Mouse (Mus musculus): ENCODE results near the gene Eif4g3.

Eif4g3 gene

GRCm38 (mm10) chr4:138161550-138161949 is 168.7 kb downstream of the Eif4g3 start:
- no peak for DNase-seq (ENCODE audit: low spot score)

DNA sequence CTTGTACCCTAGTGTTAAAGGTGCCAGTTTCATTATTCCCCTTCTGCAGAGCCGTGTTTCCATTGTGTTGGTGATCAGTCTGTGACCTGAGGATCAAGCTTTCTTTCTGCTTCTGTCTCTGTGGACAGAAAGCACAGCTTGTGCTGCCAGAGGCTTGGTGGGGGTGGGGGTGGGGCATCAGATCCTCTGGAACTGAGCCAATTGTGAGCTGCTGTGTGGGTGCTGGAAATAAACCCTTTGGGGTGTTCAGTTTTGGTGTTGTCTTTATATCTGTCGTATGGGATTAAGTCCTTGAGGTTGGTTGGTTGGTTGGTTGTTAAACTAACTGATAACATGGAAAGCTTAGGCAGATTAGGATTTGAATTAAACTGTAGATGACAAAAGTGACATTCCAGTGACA is 171.0 kb downstream of the Eif4g3 start:
- DNase-seq (ENCODE audit: low spot score) = peak; percentile 5

- no peak for DNase-seq (ENCODE audit: low spot score)
These were observed 172.0 kb downstream of the Eif4g3 start for GRCm38 (mm10) chr4:138164860-138165259.

- no peak for DNase-seq (ENCODE audit: low spot score)
These were observed 173.7 kb downstream of the Eif4g3 start for GRCm38 (mm10) chr4:138166519-138166918.

DNA sequence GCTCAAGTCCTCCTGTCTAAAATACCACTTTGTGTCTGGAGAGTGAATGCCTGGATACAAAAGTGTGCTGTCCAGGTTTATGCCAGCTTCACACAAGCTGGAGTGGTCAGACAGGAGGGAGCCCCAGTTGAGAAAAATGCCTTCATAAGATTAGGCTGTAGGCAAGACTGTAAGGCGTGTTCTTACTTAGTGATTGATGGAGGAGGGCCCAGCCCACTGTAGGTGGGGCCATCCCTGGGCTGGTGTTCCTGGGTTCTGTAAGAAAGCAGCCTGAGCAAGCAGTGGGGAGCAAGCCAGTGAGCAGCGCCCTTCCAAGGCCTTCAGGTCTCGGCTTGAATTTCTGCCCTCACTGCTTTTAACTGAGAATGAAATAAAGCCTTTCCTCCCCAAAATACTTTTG is 175.3 kb downstream of the Eif4g3 start:
- no peak for DNase-seq (ENCODE audit: low spot score)

DNA sequence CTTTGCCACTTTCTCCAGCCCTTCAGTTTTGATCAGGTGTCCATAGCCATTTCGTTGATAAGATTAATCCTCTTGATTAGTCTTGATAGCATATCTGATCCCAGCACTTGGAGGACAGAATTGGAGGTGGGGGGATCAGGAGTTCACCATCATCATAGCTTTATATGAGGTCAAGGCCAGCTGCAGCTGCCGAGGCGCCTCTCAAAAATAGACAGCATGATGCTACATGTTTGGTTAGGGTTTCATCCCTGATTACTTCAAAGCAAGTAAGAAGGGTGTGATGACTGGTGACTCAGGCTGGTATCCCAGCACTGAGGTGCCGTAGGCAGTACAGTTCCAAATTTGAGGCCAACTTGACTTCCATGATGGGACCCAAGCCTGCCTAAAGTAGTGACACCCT is 176.6 kb downstream of the Eif4g3 start:
- DNase-seq (ENCODE audit: low spot score) = no peak

GRCm38 (mm10) chr4:138172686-138173085 is 179.9 kb downstream of the Eif4g3 start:
- no peak for DNase-seq (ENCODE audit: low spot score)

DNA sequence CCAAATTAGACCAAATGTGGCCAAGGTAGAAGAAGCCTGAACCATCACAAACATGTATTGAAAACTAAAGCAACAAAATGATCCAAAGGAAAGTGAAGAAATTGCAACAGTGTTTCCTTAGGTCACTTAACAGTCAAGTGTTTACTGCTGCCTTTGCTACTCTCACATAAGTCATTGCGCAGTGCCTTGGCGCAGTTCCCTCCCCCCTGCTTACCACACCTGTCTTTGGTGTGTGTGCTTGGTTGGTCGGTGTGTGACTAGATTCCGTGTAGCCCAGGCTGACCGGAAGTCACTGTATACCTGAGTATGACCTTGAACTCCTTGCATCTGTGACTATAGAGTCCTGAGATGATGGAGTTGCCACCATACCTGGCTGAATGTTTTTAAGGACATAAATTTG is 186.6 kb downstream of the Eif4g3 start:
- no peak for DNase-seq (ENCODE audit: low spot score)

DNA sequence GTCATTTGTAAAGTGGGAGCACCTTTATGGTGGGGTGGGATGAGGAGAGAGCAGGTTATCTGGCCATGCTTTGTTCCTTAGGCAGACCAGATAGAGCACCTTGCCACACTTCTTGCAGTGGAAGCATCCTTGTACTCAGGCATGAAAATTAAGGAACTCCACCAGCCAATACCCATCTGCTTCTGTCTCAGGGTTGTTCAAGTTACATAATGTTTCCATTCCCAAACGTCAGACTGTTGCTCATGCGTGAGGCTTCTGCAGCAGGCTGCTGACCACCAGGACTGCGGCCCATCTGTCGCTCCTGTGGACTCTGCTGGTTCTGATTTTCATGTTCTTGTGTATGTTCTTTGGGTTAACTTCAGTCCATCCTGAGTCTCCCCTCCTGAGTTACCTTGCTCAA is 187.9 kb downstream of the Eif4g3 start:
- no peak for DNase-seq (ENCODE audit: low spot score)

GRCm38 (mm10) chr4:138184056-138184455 is 191.2 kb downstream of the Eif4g3 start:
- DNase-seq (ENCODE audit: low spot score) = no peak

- DNase-seq (ENCODE audit: low spot score) = no peak
These were observed 191.8 kb downstream of the Eif4g3 start for GRCm38 (mm10) chr4:138184573-138184981.

- no peak for DNase-seq (ENCODE audit: low spot score)
These were observed 193.1 kb downstream of the Eif4g3 start for GRCm38 (mm10) chr4:138185961-138186360.

GRCm38 (mm10) chr4:138187995-138188394 is 195.2 kb downstream of the Eif4g3 start:
- DNase-seq (ENCODE audit: low spot score) = no peak

DNA sequence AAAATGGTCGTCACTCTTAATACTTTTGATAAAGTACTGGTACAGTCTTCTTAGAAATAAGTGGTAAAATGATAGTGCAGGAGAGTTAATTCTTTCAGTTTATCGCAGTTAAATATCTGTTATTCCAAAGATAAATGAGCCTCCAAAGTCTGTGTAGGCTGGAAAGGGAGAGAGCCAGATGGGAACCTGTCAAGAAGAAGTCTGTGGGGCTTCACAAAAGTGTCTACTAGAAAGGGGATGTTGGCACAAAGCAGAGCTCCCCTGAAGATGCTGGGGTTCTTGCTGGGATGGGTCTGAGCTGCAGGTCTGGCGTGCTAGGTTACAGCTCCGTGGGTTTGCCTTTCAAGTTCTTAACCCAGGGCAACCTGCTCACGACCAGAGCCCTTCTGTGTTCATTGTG is 199.7 kb downstream of the Eif4g3 start:
- DNase-seq (ENCODE audit: low spot score) = no peak

DNA sequence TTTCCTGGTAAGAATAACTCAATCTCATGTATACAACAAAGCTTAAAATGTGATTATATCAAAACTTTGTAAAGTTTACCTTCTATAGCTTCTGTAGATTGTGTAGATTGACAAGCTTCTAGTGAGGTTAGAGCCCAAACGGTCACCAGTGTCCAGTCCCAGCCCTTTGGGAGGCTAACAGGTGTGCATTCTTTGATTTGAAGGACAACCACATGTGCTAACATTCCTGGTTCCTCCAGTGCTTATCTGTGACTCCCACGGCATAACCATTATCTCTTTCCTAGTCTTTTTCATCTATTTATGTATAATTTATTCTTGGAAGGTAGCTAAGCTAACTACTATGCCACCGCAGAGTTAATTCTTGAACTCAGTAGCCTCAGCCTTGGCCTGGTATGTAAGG is 207.9 kb downstream of the Eif4g3 start:
- no peak for DNase-seq (ENCODE audit: low spot score)

DNA sequence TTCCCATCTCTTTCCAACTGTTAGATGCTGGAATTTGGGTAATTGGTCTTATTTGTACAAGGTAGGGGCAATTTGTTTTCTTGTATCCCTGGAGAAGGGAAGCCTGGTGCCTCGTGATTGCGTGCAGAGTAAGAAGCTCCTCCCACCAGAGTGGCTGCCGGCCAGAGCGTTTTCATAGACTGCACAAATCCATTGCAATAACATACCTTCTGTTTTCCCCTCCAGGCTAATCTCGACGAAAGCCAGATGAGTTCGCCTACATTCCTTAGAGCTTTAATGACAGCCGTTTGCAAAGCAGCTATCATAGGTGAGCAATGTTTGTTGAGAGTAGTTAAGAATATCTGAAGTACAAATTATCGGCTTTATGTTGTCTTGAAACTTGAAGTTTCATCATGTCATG is 208.9 kb downstream of the Eif4g3 start:
- DNase-seq (ENCODE audit: low spot score) = no peak

DNA sequence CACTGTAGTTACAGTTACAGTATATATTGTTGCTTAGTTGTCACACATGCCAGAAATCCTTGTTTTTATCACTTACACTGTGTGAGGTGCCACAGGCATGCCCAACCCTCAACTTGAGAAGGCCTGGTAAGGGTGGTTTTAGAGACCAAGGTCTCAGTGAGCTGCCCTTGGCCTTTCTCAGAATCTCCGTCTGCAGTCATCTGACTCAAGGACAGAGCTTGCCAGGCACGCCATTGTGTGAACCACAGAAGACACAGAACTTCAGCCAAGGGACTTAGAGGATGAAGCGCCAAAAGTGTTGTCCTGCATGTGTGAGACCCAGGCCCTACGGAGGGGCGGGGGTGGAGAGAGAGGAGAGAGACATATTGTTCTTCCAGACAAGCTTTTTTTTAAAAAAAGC is 217.3 kb downstream of the Eif4g3 start:
- DNase-seq (ENCODE audit: low spot score) = no peak

DNA sequence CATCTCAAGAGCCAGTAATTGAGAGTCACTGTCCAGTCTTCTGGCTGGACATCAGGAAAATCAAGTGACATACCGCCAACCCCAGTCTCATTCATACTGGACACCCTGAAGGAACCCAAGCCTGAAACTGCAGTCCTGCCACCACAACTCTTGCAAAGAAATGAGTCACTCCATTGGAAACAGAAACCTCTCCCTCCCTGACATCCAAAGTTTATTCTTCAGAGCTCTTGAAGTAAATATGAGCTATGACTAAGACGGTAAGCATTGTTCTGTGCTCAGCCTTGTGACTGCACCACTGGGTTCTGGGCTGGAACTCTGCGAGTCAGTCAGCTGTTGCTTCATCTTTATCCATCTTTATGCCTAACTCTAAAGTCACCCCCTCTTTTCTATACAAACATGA is 221.0 kb downstream of the Eif4g3 start:
- no peak for DNase-seq (ENCODE audit: low spot score)

GRCm38 (mm10) chr4:138215671-138216199 is 222.9 kb downstream of the Eif4g3 start:
- no peak for DNase-seq (ENCODE audit: low spot score)

DNA sequence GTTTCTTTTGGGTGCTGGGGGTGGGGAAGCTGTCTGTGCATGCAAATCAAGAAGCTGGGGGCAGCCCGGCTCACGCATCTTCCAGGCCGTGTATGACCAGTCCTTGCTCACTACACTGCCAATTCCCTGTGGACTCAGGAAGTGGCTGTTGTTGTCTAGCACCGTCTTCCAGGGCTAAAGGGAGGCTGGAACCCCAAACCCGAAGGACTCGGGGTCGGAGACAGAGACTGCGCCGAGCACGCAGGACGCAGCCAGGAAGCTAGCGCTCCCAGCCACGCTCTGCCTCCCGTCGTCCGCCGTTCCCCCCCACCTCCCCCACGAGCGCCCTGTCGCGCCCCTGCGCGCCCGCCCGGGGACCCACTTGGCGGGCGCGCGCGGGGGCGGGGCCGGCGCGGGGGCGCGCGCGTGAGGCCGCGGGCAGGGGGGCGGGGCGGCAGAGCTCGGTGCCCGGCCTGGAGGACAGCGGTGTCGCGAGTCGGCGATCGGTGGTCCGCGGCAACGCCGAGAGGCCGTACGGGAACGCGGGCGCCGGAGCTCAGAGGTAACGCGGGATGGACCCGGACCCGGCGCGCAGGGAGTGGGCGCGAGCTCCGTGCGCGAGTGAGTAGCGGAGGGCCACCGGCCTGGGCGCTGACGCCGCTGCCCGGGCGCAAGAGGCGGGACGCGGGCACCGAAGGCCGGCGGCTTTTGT is 223.5 kb downstream of the Eif4g3 start, which contains the start of gene Hp1bp3:
Gene Hp1bp3, plus strand, starts transcription at position 97 of the 691 bp plus-strand sequence.
- DNase-seq (ENCODE audit: low spot score) = peak; percentile 81

- DNase-seq (ENCODE audit: low spot score) = peak; percentile 98
These were observed 224.1 kb downstream of the Eif4g3 start for GRCm38 (mm10) chr4:138216891-138217392.

GRCm38 (mm10) chr4:138217441-138217840 is 224.6 kb downstream of the Eif4g3 start:
- DNase-seq (ENCODE audit: low spot score) = peak; percentile 28

- DNase-seq (ENCODE audit: low spot score) = no peak
These were observed 225.3 kb downstream of the Eif4g3 start for GRCm38 (mm10) chr4:138217951-138218685.
